Mouse (Mus musculus) cerebellum, adult 8-10 months (tissue): Measurements from ENCODE around the gene Gimap8.
"Not testable (repeated sequence)": the region's sequence is repeated elsewhere in the genome, so short reads cannot be mapped to it uniquely, and the experiment has no call there.

Experiments
- DNase-seq: peaks from one replicate; pipeline ENCODE4 v3.0.0; 2022

Gene Gimap8

DNA sequence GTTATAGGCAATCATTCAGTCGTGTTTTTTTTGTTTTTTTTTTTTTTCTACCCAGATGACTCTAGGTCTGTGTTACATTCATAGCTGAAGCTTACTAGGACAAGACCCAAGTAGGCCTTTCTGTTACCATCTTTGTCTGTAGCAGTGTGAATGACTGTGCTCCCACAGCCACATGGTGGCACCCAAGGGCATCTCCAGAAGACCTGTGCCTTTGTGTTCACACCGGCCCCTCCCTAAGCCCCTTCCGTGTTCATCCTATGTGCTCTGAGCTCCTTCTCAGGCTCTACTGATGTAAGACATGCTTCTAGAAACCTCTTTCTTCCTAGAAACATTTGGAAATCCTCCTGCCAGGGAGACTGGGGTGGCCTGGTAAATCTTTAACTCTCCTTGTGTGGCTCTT is at the start of gene Gimap8:
TSS of gene Gimap8 (plus strand) at position 240 of the 400 bp plus-strand sequence.
- no peak for DNase-seq

- DNase-seq, result no peak
Observed at GRCm38 (mm10) chr6:48600594-48600993, 46.4 kb upstream of the Gimap8 start.

GRCm38 (mm10) chr6:48601271-48602079 is 45.6 kb upstream of the Gimap8 start, which contains the start of gene Zfp775:
TSS of gene Zfp775 (plus strand) at chr6:48602063.
- DNase-seq, result peak; percentile 98

DNA sequence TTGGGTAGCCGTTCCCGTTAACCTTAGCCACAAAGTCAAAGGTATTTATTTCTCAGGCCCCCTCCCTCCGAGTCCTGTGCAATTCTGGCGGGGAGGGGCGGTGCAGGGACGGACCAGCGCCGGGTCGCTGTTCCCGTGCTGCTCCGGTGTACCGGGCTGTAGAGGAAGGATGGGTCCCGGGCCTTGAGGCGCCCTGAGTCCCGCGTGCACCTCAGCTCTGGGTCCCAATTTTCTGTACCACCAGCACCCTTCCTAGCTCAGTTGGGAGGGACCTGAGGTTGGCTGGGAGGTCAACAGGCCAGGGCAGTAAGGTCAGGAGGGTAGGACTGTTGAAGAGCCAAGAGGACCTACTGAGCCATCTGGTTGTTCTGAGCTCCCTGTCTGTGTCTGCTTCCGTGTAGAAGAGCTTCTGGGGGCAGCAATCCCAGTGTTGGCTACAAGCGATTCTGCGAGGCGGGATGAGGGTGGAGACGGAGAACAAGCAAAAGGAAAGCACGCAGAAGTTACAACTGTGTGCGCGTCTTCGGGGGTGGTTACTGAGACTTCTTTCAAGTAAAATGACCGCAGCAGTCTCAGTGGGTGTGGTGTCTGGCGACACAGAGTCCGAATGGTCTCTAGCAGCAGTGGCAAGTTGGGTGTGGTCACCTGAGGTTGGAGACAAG is 44.8 kb upstream of the Gimap8 start:
- DNase-seq, result no peak

DNA sequence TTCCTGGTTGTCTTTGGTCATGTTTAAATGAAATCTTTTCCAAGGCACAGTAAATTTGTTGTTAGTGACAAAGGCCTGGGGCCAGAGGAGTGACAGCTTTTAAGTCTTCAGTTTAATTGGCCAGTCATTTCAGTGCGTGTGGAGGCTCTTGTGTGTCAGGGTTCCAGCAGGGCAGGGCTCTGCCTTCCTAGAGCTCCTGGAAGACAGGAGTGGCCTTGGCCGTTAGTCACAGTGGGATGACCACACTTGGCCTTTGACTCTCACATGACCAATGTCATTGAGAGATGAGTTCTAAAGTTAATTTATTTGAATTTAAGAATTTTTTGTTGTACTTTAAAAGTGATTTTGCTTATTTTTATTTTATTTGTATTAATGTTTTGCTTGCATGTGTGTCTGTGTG is 38.9 kb upstream of the Gimap8 start:
- no peak for DNase-seq

GRCm38 (mm10) chr6:48609512-48609911 is 37.5 kb upstream of the Gimap8 start:
- no peak for DNase-seq

DNA sequence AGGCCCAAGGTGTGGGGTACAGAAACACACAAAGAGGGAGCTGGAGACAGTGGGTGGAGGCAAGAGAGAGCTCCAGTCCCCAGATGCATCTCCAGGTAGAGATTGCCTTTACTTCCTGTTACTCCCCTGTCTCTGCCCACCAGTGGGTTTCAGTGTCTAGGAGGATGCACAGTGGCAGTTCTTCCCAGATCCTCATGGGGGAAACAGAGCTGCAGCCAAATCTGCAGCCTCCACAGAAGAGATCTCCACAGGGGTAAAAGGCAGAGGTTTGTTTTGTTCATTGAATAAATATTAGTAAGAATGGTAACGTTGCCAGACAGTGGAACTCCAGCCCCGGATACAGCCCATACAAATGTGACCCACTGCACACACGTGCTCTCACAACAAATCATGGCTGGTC is 36.4 kb upstream of the Gimap8 start:
- no peak for DNase-seq

GRCm38 (mm10) chr6:48613464-48613863 is 33.6 kb upstream of the Gimap8 start:
- DNase-seq, result no peak

- no peak for DNase-seq
Observed at GRCm38 (mm10) chr6:48614756-48615155, 32.3 kb upstream of the Gimap8 start.

DNA sequence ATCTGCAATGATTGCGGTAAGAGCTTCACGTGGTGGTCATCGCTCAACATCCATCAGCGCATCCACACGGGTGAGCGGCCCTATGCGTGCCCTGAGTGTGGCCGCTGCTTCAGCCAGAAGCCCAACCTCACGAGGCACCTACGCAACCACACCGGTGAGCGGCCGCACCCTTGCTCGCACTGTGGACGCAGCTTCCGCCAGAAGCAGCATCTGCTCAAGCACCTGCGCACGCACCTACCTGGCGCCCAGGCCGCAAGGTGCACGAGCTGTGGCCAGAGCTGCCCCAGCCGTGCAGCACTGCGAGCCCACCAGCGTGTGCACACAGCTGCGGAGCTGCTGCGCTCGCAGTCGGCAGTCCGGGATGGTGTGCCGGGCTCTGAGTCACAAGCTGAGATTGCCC is 27.0 kb upstream of the Gimap8 start:
- DNase-seq, result no peak

- not testable (repeated sequence) for DNase-seq
Observed at GRCm38 (mm10) chr6:48622186-48622843, 24.7 kb upstream of the Gimap8 start.

GRCm38 (mm10) chr6:48623460-48623859 is 23.6 kb upstream of the Gimap8 start:
- no peak for DNase-seq

DNA sequence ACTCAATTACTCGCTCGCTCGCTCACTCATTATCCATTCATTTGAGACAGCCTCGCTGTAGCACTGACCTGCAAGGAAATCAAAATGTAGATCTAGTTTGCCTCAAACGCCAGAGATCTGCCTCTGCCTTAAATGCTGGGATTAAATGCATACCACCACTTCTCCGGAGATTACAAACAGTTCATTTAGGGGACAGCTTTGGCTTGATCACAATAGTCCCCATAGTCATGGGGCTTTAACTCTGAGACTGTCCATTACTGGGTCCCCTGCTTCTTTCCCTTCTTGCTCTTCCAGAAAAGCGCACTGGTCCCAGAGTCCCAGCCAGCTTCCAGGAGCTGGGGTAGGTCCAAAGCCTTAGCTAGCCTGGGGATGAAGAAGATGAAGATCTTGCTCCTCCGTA is 20.6 kb upstream of the Gimap8 start, which contains the start of gene AI854703:
TSS of gene AI854703 (plus strand) at position 301 of the 400 bp plus-strand sequence.
- DNase-seq, result no peak

GRCm38 (mm10) chr6:48626984-48627383 is 20.1 kb upstream of the Gimap8 start:
- peak; percentile 65 for DNase-seq

GRCm38 (mm10) chr6:48627511-48627924 is 19.5 kb upstream of the Gimap8 start:
- DNase-seq, result peak; percentile 43

GRCm38 (mm10) chr6:48628377-48628776 is 18.7 kb upstream of the Gimap8 start:
- DNase-seq, result no peak

- peak; percentile 58 for DNase-seq
Observed at GRCm38 (mm10) chr6:48628808-48629660, 18.0 kb upstream of the Gimap8 start.

DNA sequence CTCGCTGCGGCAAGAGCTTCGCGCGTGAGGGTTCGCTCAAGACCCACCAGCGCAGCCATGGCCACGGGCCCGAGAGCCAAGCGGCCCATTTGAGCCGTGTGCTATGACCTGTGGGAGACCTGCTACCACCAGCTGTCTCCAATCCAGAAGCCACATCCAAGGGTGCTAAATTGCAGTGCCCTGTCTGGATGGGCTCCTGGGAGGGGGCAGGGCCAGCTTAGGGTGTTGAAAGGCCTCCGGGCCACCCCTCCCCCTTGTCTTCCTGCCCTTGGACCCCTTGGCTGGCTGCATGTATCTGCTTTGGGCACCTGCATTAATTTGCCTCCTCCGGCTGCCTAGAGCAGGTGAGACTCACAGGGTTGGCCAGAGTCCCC is 17.4 kb upstream of the Gimap8 start:
- no peak for DNase-seq

DNA sequence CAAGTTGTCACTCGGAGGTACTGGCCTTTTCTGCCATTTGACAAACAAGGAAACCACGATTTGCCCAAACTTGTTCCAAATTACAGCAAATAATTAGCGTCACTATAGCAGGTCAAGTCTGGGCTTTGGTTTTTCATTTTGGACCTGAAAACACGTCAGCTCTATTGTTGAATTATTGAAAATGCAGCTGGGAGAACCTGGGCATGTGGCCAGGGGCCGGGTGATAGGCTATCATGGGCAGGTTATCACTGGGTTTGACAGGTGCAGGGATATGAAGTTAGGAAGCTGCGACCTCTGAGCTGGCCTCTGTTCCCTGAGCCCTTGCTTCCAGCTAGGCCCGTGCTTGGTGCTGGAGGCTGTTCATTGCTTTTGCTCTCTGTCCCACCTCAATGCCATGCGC is 16.2 kb upstream of the Gimap8 start:
- DNase-seq, result no peak

DNA sequence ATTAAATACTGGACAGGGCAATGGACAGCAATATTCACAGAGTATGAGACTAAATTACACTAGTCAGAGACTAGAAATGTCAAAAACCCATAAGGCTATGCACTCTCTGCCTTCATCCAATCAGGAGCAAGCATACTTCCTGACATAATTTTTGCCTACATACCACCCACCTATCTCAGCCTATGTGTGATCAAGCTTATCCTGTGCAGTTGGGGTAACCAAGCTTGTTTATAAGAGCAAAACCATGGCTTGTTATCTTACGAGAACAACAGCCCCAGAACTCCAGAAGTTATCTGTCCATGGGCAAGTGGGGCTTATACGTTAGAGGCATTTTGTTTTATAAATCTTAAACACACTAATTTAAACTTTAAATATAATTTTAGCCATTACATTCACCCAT is 11.9 kb upstream of the Gimap8 start:
- DNase-seq, result no peak

DNA sequence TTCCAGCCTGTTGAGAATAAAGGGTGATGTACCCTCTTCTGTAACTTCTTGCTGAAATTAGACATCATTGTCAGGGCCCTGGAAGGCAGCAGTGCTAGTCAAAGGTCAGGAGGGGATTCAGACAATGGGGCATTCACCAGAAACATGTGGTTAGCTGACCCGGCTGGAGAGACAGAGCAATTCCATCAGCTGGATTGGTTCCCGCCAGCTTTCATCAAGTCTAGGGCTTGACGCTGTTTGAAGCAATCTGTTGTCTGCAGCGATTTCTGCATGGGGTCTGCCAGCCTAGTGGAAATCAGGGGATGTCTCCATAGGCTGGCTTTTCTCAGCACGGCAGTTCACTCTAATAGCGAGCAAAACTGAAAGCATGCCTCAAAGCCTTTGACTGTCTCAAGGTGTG is 10.5 kb upstream of the Gimap8 start:
- DNase-seq, result no peak

DNA sequence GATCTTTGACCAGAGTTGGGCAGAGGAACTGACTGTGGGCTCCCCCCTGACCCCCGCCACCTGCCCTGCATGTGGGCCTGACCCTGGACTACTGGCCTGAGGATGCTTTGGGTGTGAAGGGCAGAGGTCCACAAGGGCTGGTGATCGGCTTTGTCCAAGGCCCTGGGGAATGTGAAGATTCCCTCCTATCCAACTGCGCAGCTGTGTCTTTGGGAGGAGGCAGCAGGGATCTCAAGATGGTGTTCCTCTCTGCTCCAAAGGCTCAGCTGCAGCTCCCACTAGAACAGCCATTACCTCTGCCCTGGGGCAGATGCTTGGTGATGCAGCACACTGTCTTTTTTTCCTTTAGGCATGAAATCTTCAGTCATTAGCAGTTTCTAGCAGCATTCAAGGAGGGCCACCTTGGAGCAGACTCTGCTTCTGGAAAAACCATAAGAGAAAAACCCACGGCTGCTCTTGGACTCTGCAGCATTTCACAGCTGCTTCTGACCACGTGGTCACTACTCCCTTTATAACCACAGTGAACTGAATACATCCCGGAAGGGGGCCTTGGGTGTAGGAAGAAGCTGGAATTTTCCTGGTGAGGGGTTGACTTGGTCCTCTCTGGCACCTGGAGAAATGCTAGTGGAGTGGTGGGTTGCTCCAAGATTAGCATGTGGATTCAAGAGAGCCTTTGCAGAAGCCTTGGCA is 9.1 kb upstream of the Gimap8 start:
- no peak for DNase-seq
